Mouse (Mus musculus): Measurements from ENCODE around the gene Pidd1. TPM values are rescaled to one million over a fixed set of nuclear protein-coding genes. Genes with fewer than 3 reads are reported as not detected.
A peak's percentile ranks its signal among the peaks of the same experiment; 100 is the strongest.

Pidd1 gene
- polyA plus RNA-seq, 1 experiment: 22.1 TPM

- peak overlapping the region; percentile 56; the same call in 1 of the 2 replicates for H3K4me3 ChIP-seq (ENCODE audit: low read depth, low read length)
- no peaks in the 10 kb centered on the region for H3K27me3 ChIP-seq (ENCODE audit: control insufficient read depth, insufficient read depth, low read length, poor library complexity, severe bottlenecking)
- H3K36me3 ChIP-seq (ENCODE audit: control insufficient read depth, insufficient read depth, low read length, poor library complexity, severe bottlenecking): no peaks in the 10 kb centered on the region
- H3K27ac ChIP-seq (ENCODE audit: insufficient read depth, low read length): no peak overlapping the region
- no peak overlapping the region for H3K9ac ChIP-seq (ENCODE audit: low read depth, poor library complexity, severe bottlenecking)
- no peaks in the 10 kb centered on the region for H3K9me3 ChIP-seq (replicated peaks; ENCODE audit: control insufficient read depth, insufficient read depth, low read length, poor library complexity, severe bottlenecking)
- H3K4me1 ChIP-seq (ENCODE audit: control insufficient read depth, insufficient read depth, low read length): peaks cover 5% of the 10 kb centered on the region
- TF ChIP-seq EP300 (IDR thresholded peaks at IDR 0.05; ENCODE audit: insufficient read depth, low read depth, low read length): no peak
- peak; percentile 96 for TF ChIP-seq CTCF (IDR thresholded peaks at IDR 0.05; ENCODE audit: low read depth, low read length)
These were observed 37.1 kb upstream of the Pidd1 start for GRCm38 (mm10) chr7:141480842-141481497.

DNA sequence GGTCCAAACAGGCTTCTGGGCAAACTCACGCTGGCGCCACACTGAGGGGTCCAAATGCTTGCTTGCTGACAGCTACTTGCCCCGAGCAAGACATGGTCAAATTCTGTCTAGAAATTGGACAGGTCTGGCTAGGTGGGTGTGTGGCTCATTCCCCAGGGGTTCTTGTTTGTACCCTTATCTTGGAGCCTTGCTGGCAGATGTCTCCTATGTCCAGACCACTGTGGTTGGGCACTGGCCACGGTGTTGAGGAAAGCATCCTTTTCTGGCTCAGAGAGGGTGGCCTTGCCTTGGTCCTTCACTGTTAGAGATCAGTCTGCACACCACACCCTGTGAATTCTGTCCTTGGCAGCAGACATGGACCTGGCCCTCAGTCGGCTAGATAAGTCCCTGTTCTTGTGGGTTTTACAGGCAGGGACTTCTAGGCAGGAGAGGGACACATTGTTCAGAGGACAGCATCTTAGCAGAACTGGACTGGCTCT lies 34.5 kb upstream of the Pidd1 start:
- Histone ChIP-seq H3K4me1 (ENCODE audit: control insufficient read depth, insufficient read depth, low read length) (peaks cover 2% of the 10 kb centered on the region), H3K27ac (ENCODE audit: insufficient read depth, low read length) (no peak overlapping the region)

GRCm38 (mm10) chr7:141477578-141478269 lies 33.9 kb upstream of the Pidd1 start:
- H3K9ac ChIP-seq (ENCODE audit: low read depth, poor library complexity, severe bottlenecking): no peak overlapping the region
- H3K4me3 ChIP-seq (ENCODE audit: low read depth, low read length): no peak overlapping the region
- H3K9me3 ChIP-seq (replicated peaks; ENCODE audit: control insufficient read depth, insufficient read depth, low read length, poor library complexity, severe bottlenecking): no peaks in the 10 kb centered on the region
- 0 out of 2 replicates have a peak, but pooled peaks cover 1% of the 10 kb centered on the region for H3K36me3 ChIP-seq (ENCODE audit: control insufficient read depth, insufficient read depth, low read length, poor library complexity, severe bottlenecking)
- TF ChIP-seq EP300 (IDR thresholded peaks at IDR 0.05; ENCODE audit: insufficient read depth, low read depth, low read length) (no peak), POLR2A (IDR thresholded peaks at IDR 0.05; ENCODE audit: insufficient read depth, low read length) (no peak), CTCF (IDR thresholded peaks at IDR 0.05; ENCODE audit: low read depth, low read length) (no peak)
- H3K27ac ChIP-seq (ENCODE audit: insufficient read depth, low read length): no peak overlapping the region
- H3K27me3 ChIP-seq (ENCODE audit: control insufficient read depth, insufficient read depth, low read length, poor library complexity, severe bottlenecking): no peaks in the 10 kb centered on the region
- H3K4me1 ChIP-seq (ENCODE audit: control insufficient read depth, insufficient read depth, low read length): no peaks in the 10 kb centered on the region

More for the DNA sequence above, 34.5 kb upstream of the Pidd1 start:
- no peaks in the 10 kb centered on the region for H3K27me3 ChIP-seq (ENCODE audit: control insufficient read depth, insufficient read depth, low read length, poor library complexity, severe bottlenecking)
- no peak overlapping the region for H3K9ac ChIP-seq (ENCODE audit: low read depth, poor library complexity, severe bottlenecking)
- no peaks in the 10 kb centered on the region for H3K9me3 ChIP-seq (replicated peaks; ENCODE audit: control insufficient read depth, insufficient read depth, low read length, poor library complexity, severe bottlenecking)
- H3K4me3 ChIP-seq (ENCODE audit: low read depth, low read length): no peak overlapping the region
- no peak for TF ChIP-seq CTCF (IDR thresholded peaks at IDR 0.05; ENCODE audit: low read depth, low read length)
- TF ChIP-seq EP300 (IDR thresholded peaks at IDR 0.05; ENCODE audit: insufficient read depth, low read depth, low read length): no peak
- no peak for TF ChIP-seq POLR2A (IDR thresholded peaks at IDR 0.05; ENCODE audit: insufficient read depth, low read length)
- no peaks in the 10 kb centered on the region for H3K36me3 ChIP-seq (ENCODE audit: control insufficient read depth, insufficient read depth, low read length, poor library complexity, severe bottlenecking)

- Histone ChIP-seq H3K4me1 (ENCODE audit: control insufficient read depth, insufficient read depth, low read length) (no peaks in the 10 kb centered on the region), H3K36me3 (ENCODE audit: control insufficient read depth, insufficient read depth, low read length, poor library complexity, severe bottlenecking) (0 out of 2 replicates have a peak, but pooled peaks cover 8% of the 10 kb centered on the region), H3K9me3 (replicated peaks; ENCODE audit: control insufficient read depth, insufficient read depth, low read length, poor library complexity, severe bottlenecking) (no peaks in the 10 kb centered on the region), H3K27me3 (ENCODE audit: control insufficient read depth, insufficient read depth, low read length, poor library complexity, severe bottlenecking) (no peaks in the 10 kb centered on the region), H3K27ac (ENCODE audit: insufficient read depth, low read length) (no peak overlapping the region), H3K9ac (ENCODE audit: low read depth, poor library complexity, severe bottlenecking) (no peak overlapping the region), H3K4me3 (ENCODE audit: low read depth, low read length) (peak overlapping the region; percentile 98; the same call in 1 of the 2 replicates)
- TF ChIP-seq CTCF (IDR thresholded peaks at IDR 0.05; ENCODE audit: low read depth, low read length) (peak; percentile 13), EP300 (IDR thresholded peaks at IDR 0.05; ENCODE audit: insufficient read depth, low read depth, low read length) (no peak)
These were observed 33.2 kb upstream of the Pidd1 start for GRCm38 (mm10) chr7:141476981-141477370.

GRCm38 (mm10) chr7:141476226-141476980 lies 32.6 kb upstream of the Pidd1 start:
- H3K27me3 ChIP-seq (ENCODE audit: control insufficient read depth, insufficient read depth, low read length, poor library complexity, severe bottlenecking): no peaks in the 10 kb centered on the region
- no peaks in the 10 kb centered on the region for H3K9me3 ChIP-seq (replicated peaks; ENCODE audit: control insufficient read depth, insufficient read depth, low read length, poor library complexity, severe bottlenecking)
- peaks cover 12% of the 10 kb centered on the region; the same call in 1 of the 2 replicates for H3K36me3 ChIP-seq (ENCODE audit: control insufficient read depth, insufficient read depth, low read length, poor library complexity, severe bottlenecking)
- peak overlapping the region; percentile 92 for H3K9ac ChIP-seq (ENCODE audit: low read depth, poor library complexity, severe bottlenecking)
- H3K27ac ChIP-seq (ENCODE audit: insufficient read depth, low read length): no peak overlapping the region
- TF ChIP-seq CTCF (IDR thresholded peaks at IDR 0.05; ENCODE audit: low read depth, low read length) (no peak), EP300 (IDR thresholded peaks at IDR 0.05; ENCODE audit: insufficient read depth, low read depth, low read length) (peak; percentile 60; the same call in 1 of the 2 replicates)
- peak overlapping the region; percentile 98 for H3K4me3 ChIP-seq (ENCODE audit: low read depth, low read length)
- H3K4me1 ChIP-seq (ENCODE audit: control insufficient read depth, insufficient read depth, low read length): no peaks in the 10 kb centered on the region
